Mouse (Mus musculus) neural tube, embryonic 15.5 days (tissue): ENCODE results near the gene Rab33a. TPM values are rescaled to one million over a fixed set of nuclear protein-coding genes. Genes with fewer than 3 reads are reported as not detected.

Experiments
- ATAC-seq: fragments of 200-750 bp; cut with Nextera tagmentation; 2 replicates; pipeline ENCODE4 v1.8.0; 2017; ENCODE audit warnings: mild to moderate bottlenecking, moderate TSS enrichment, moderate library complexity; ENCODE audit not compliant: low FRiP score
- H3K27ac ChIP-seq: fragments of 300-500 bp; sonication (generic); replicated peaks from 2 replicates; pipeline ENCODE4 v1.5.1; 2015; ENCODE audit warnings: mild to moderate bottlenecking, inconsistent platforms
- H3K27me3 ChIP-seq: fragments of 300-500 bp; sonication (generic); replicated peaks from 2 replicates; pipeline ENCODE4 v1.6.1; 2015; ENCODE audit warnings: inconsistent platforms
- H3K36me3 ChIP-seq: fragments of 300-500 bp; sonication (generic); 2 replicates; pipeline ENCODE4 v1.6.1; 2015; ENCODE audit warnings: inconsistent platforms
- H3K4me1 ChIP-seq: fragments of 300-500 bp; sonication (generic); 2 replicates; pipeline ENCODE4 v1.6.1; 2015; ENCODE audit warnings: inconsistent platforms
- H3K4me2 ChIP-seq: fragments of 300-500 bp; sonication (generic); 2 replicates; pipeline ENCODE4 v1.6.1; 2015; ENCODE audit warnings: inconsistent platforms, mild to moderate bottlenecking, moderate library complexity
- H3K4me3 ChIP-seq: fragments of 300-500 bp; sonication (generic); replicated peaks from 2 replicates; pipeline ENCODE4 v1.5.1; 2015; ENCODE audit warnings: mild to moderate bottlenecking, inconsistent platforms
- H3K9ac ChIP-seq: fragments of 300-500 bp; sonication (generic); replicated peaks from 2 replicates; pipeline ENCODE4 v1.6.1; 2015; ENCODE audit warnings: mild to moderate bottlenecking, inconsistent platforms
- H3K9me3 ChIP-seq: fragments of 300-500 bp; sonication (generic); replicated peaks from 2 replicates; pipeline ENCODE4 v1.6.1; 2016; ENCODE audit warnings: inconsistent platforms
- WGBS: fragments of 180-500 bp; shearing (Covaris S2); methylation state at CpG from one replicate; pipeline ENCODE4 v1.1.7; 2015; ENCODE audit warnings: mixed read lengths; 5-methylcytosine and 5-hydroxymethylcytosine counted together
- polyA plus RNA-seq: library from polyadenylated mRNA; unstranded; fragments of >200 nt; fragmentation: Nextera tagmentation; extraction: Ambion mirVana; gene quantifications from 2 replicates; pipeline ENCODE4 v1.2.1, GENCODE M21; 2015

Rab33a gene
- polyA plus RNA-seq, 1 experiment from 2014 or later: 102 TPM

DNA sequence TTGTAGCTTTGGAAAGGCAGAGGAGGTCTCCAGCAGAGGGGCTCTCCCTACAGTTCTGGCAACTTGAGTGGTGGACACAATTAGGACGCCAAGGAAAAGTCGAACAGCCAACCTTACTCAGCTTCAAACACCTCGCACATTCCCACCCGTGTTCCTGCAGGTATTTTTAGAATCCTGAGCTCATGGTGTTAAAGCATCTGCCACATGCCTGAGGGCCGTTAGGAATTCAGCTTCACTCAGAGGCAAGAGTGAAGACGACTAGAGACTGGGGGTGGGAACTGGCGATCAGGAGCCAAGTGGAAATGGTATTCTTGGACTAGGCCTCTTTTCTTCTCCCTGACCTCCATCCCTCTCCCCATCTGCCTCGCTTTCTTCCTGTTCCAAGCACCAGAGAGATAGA, 6.8 kb downstream of the Rab33a start:
- H3K36me3 ChIP-seq: no peaks in the 10 kb centered on the region
- H3K27me3 ChIP-seq: no peaks in the 10 kb centered on the region
- WGBS: 60% methylated on average over 8 of the region's 8 CpGs
- H3K4me2 ChIP-seq: no peak overlapping the region
- H3K4me3 ChIP-seq: no peak overlapping the region
- H3K27ac ChIP-seq: no peak overlapping the region
- no peak for ATAC-seq
- no peaks in the 10 kb centered on the region for H3K9me3 ChIP-seq
- peaks cover 20% of the 10 kb centered on the region for H3K4me1 ChIP-seq
- H3K9ac ChIP-seq: no peak overlapping the region

DNA sequence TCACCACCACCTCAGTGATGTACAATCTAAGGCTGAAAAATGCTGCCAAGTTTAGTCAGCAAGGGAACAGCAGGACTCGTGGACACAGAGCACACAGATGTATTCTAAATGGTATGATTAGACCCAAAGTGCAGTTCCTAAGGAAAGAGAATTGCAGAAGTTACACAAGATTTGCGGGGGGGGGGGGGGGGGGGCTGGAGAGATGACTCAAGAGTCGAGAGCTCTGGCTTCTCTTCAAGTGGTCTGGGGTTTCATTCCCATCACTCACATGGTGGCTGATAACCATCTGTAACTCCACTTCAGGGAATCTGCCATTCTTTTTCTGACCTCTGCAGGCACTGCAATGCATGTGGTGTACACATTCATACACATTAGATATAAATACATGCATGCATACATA, 7.3 kb downstream of the Rab33a start:
- Histone ChIP-seq H3K9ac (no peak overlapping the region), H3K36me3 (no peaks in the 10 kb centered on the region), H3K4me2 (no peak overlapping the region), H3K27ac (no peak overlapping the region), H3K4me1 (peaks cover 18% of the 10 kb centered on the region), H3K4me3 (no peak overlapping the region), H3K9me3 (no peaks in the 10 kb centered on the region), H3K27me3 (no peaks in the 10 kb centered on the region)
- WGBS: 69% methylated on average over 2 of the region's 3 CpGs
- ATAC-seq: no peak

DNA sequence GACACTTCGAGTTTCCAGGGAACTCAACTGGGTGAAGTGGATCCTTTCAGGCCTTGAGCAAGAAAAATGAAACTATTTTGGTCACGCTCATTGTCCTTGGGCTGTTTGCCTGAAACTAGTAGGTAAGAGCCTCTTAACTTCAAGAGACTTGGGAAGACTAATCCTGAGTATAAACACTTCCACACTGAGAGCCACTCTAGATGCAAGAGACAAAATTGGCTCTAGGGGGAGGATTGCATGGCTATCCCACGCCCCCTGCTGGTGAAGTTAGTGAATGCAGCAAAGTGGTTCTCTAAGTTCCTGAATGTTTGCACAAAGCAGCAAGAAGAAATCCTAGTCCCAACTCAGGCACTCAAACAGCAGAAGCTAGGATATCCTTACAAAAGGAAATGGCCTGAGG, 13.1 kb downstream of the Rab33a start:
- no peaks in the 10 kb centered on the region for H3K27me3 ChIP-seq
- H3K9me3 ChIP-seq: no peaks in the 10 kb centered on the region
- H3K9ac ChIP-seq: no peak overlapping the region
- H3K4me2 ChIP-seq: no peak overlapping the region
- no peaks in the 10 kb centered on the region for H3K36me3 ChIP-seq
- H3K4me3 ChIP-seq: no peak overlapping the region
- 45% methylated on average over 3 of the region's 3 CpGs for WGBS
- no peak overlapping the region for H3K27ac ChIP-seq
- no peaks in the 10 kb centered on the region for H3K4me1 ChIP-seq
- peak; percentile 24; the same call in 1 of the 2 replicates for ATAC-seq

Other genes with a start within 250 kb of the Rab33a start
- gene Bcorl1, start 177.9 kb upstream of the Rab33a start, polyA plus RNA-seq: 5.1 and 7.2 TPM in 2 replicates
- gene Elf4, start 56.2 kb upstream of the Rab33a start, polyA plus RNA-seq: 0.74 and 2.5 TPM in 2 replicates
- 40.9 and 49.1 TPM in 2 replicates for gene Aifm1, start 5.7 kb upstream of the Rab33a start, polyA plus RNA-seq
- gene Zfp280c, start 75.2 kb downstream of the Rab33a start, polyA plus RNA-seq: 7.2 and 7.9 TPM in 2 replicates
- gene Slc25a14, start 104.1 kb downstream of the Rab33a start, polyA plus RNA-seq: 35.6 and 40.8 TPM in 2 replicates
- gene Gpr119, start 155.2 kb downstream of the Rab33a start, polyA plus RNA-seq: 0.09 TPM in 1 of 2 replicates, not detected in the other
- 19.9 and 20.7 TPM in 2 replicates for gene Rbmx2, start 175.7 kb downstream of the Rab33a start, polyA plus RNA-seq